Mouse (Mus musculus) layer of hippocampus, adult 9-10 months (tissue): ENCODE measurements around the gene Grik4.

Experiments
- DNase-seq: peaks from one replicate; pipeline ENCODE4 v3.0.0; 2022; ENCODE audit warnings: low spot score

The Grik4 gene

GRCm38 (mm10) chr9:42859959-42860794, 84.1 kb downstream of the Grik4 start:
- DNase-seq = no peak

- DNase-seq = no peak
Observed at GRCm38 (mm10) chr9:42858998-42859690, 85.1 kb downstream of the Grik4 start.

GRCm38 (mm10) chr9:42858576-42858975, 85.7 kb downstream of the Grik4 start:
- DNase-seq = no peak

GRCm38 (mm10) chr9:42857756-42858155, 86.5 kb downstream of the Grik4 start:
- no peak for DNase-seq

- DNase-seq = no peak
Observed at GRCm38 (mm10) chr9:42853077-42853476, 91.2 kb downstream of the Grik4 start.

- DNase-seq = no peak
Observed at GRCm38 (mm10) chr9:42850063-42850462, 94.2 kb downstream of the Grik4 start.

- no peak for DNase-seq
Observed at GRCm38 (mm10) chr9:42848061-42848460, 96.2 kb downstream of the Grik4 start.

- no peak for DNase-seq
Observed at GRCm38 (mm10) chr9:42846676-42847425, 97.4 kb downstream of the Grik4 start.

GRCm38 (mm10) chr9:42846139-42846538, 98.2 kb downstream of the Grik4 start:
- DNase-seq = no peak

GRCm38 (mm10) chr9:42844301-42844700, 100.0 kb downstream of the Grik4 start:
- no peak for DNase-seq

GRCm38 (mm10) chr9:42838299-42838698, 106.0 kb downstream of the Grik4 start:
- DNase-seq = no peak

- DNase-seq = no peak
Observed at GRCm38 (mm10) chr9:42837498-42837897, 106.8 kb downstream of the Grik4 start.

- DNase-seq = no peak
Observed at GRCm38 (mm10) chr9:42831558-42831957, 112.7 kb downstream of the Grik4 start.

GRCm38 (mm10) chr9:42819247-42819646, 125.0 kb downstream of the Grik4 start:
- DNase-seq = no peak

- DNase-seq = no peak
Observed at GRCm38 (mm10) chr9:42816815-42817214, 127.5 kb downstream of the Grik4 start.

- DNase-seq = no peak
Observed at GRCm38 (mm10) chr9:42809146-42809545, 135.1 kb downstream of the Grik4 start.

- no peak for DNase-seq
Observed at GRCm38 (mm10) chr9:42808394-42808793, 135.9 kb downstream of the Grik4 start.

- DNase-seq = peak; percentile 27
Observed at GRCm38 (mm10) chr9:42803061-42803491, 141.2 kb downstream of the Grik4 start.

GRCm38 (mm10) chr9:42801929-42802328, 142.4 kb downstream of the Grik4 start:
- no peak for DNase-seq

GRCm38 (mm10) chr9:42800138-42800537, 144.2 kb downstream of the Grik4 start:
- no peak for DNase-seq

GRCm38 (mm10) chr9:42799694-42800093, 144.6 kb downstream of the Grik4 start:
- no peak for DNase-seq

GRCm38 (mm10) chr9:42799242-42799641, 145.1 kb downstream of the Grik4 start:
- no peak for DNase-seq

- no peak for DNase-seq
Observed at GRCm38 (mm10) chr9:42798280-42798679, 146.0 kb downstream of the Grik4 start.
